Mouse (Mus musculus): ENCODE measurements at regions not wholly inside any gene's neighbourhood (a gene's known extent, or its start where the extent isn't known, plus 50 kb on each side); places are given as distances from the start of the nearest gene placed in this dataset.

- no peak for ATAC-seq (ENCODE audit: extremely low read depth, insufficient number of reproducible peaks, low FRiP score, poor library complexity, severe bottlenecking)
Measured at GRCm38 (mm10) chr11:64650571-64651282, 214.3 kb upstream of the F930015N05Rik start.

- no peak for ATAC-seq (ENCODE audit: extremely low read depth, insufficient number of reproducible peaks, low FRiP score, poor library complexity, severe bottlenecking)
Measured at GRCm38 (mm10) chr11:64652811-64653210, 216.4 kb upstream of the F930015N05Rik start.

GRCm38 (mm10) chr11:64655162-64655561 is 218.7 kb upstream of the F930015N05Rik start:
- no peak for ATAC-seq (ENCODE audit: extremely low read depth, insufficient number of reproducible peaks, low FRiP score, poor library complexity, severe bottlenecking)

GRCm38 (mm10) chr11:64663166-64663565 is 226.7 kb upstream of the F930015N05Rik start:
- no peak for ATAC-seq (ENCODE audit: extremely low read depth, insufficient number of reproducible peaks, low FRiP score, poor library complexity, severe bottlenecking)

GRCm38 (mm10) chr11:64667010-64667409 is 230.6 kb upstream of the F930015N05Rik start:
- no peak for ATAC-seq (ENCODE audit: extremely low read depth, insufficient number of reproducible peaks, low FRiP score, poor library complexity, severe bottlenecking)

DNA sequence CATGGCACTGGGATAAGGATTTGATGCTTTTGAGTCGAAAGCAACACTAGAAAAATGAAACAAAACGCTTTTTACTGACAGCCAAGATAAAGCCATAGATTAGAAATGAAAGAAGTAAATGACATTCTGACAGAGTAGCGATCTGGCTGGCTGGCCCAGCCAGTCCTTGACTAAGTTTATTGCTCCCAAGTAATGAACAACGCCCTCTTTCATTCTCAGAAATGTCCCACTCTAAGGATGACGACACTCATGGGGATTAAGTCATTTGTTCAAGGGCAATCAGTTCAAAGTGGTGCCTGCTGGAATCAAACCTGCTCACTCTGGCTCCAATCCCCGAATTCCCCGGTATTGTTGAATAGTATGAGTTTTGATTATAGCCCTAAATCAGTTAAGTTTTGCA is 231.1 kb upstream of the F930015N05Rik start:
- ATAC-seq (ENCODE audit: extremely low read depth, insufficient number of reproducible peaks, low FRiP score, poor library complexity, severe bottlenecking), result no peak

DNA sequence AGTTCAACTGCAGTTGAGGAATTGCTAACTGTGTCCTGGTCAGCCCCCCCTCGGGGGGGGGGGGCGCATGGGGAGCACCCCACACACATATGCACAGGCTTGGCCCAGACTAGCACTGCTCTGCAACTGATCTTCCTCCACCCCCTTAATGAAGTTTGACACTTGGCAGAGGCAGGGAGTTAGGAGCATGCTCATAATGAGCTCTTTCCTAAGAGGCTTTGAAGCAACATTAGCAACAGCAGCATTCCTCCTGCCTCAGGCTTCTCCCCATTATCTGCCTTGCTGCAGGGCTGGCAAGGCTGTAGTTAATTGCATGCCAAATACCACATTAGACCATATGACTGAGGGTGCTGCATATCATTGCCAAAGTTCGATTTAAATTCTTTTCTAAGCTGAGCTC is 235.4 kb upstream of the F930015N05Rik start:
- ATAC-seq (ENCODE audit: extremely low read depth, insufficient number of reproducible peaks, low FRiP score, poor library complexity, severe bottlenecking), result no peak

- no peak for ATAC-seq (ENCODE audit: extremely low read depth, insufficient number of reproducible peaks, low FRiP score, poor library complexity, severe bottlenecking)
Measured at GRCm38 (mm10) chr11:64673546-64673945, 237.1 kb upstream of the F930015N05Rik start.

DNA sequence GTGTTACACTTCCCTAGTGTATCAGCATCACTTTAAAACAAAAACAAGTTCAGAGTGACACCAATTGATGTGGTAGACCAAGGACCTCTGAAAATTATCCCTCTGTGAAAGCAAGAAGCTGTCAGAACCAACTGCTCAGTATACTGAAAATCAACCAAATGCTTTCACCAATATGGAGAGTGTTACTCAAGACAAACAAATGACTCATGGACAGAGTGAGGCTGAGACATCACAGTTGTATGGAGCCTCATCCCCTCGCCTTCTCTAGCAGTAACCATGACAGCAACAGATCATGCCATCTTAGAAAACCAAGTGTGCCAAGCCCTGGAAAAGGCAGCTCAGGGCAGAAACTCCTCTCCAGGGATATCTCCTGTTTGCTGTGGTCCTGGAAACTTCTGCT is 267.3 kb upstream of the F930015N05Rik start:
- no peak for ATAC-seq (ENCODE audit: extremely low read depth, insufficient number of reproducible peaks, low FRiP score, poor library complexity, severe bottlenecking)

DNA sequence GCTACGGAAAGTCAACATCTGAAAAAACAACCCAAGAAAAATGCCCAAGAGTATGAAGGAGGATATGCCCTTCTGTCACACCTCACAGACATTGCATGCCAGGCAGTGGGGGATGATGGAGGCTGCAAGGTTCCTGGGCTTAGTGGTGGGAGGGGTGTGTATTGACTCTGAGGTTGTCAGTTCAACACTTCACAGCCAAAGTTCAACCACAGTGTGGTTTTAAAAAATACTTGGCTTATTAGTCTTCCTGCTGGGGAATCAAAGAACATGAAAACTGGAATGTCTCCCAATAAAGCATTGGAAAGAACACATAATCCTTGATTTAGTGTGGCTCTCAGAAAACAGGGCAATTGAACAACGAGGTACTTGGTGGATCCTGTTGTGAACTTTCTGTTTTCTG is 267.0 kb upstream of the Elac2 start:
- ATAC-seq (ENCODE audit: extremely low read depth, insufficient number of reproducible peaks, low FRiP score, poor library complexity, severe bottlenecking), result no peak

DNA sequence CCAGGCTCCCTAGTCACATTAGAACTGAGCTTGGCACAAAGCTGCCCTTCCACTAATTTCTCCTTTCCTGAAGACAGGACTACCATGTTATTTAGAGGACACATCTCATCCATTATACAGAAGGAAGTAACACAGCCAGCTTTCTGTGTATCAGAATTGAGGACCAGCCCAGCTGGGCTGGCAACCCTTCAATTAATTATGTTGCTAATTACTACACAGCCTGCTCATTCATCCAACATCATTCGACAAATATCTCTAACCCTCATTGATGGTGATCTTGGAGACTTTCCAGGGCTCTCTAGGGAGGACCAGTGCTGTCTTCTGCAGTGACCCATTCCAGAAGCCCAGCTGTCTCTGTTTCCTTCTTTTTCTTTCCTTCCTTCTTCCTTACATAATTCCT is 263.7 kb upstream of the Elac2 start:
- no peak for ATAC-seq (ENCODE audit: extremely low read depth, insufficient number of reproducible peaks, low FRiP score, poor library complexity, severe bottlenecking)

GRCm38 (mm10) chr11:64718316-64719085 is 260.3 kb upstream of the Elac2 start:
- no peak for ATAC-seq (ENCODE audit: extremely low read depth, insufficient number of reproducible peaks, low FRiP score, poor library complexity, severe bottlenecking)

GRCm38 (mm10) chr11:64726249-64726648 is 252.6 kb upstream of the Elac2 start:
- no peak for ATAC-seq (ENCODE audit: extremely low read depth, insufficient number of reproducible peaks, low FRiP score, poor library complexity, severe bottlenecking)

- no peak for ATAC-seq (ENCODE audit: extremely low read depth, insufficient number of reproducible peaks, low FRiP score, poor library complexity, severe bottlenecking)
Measured at GRCm38 (mm10) chr11:64727841-64728421, 250.9 kb upstream of the Elac2 start.

DNA sequence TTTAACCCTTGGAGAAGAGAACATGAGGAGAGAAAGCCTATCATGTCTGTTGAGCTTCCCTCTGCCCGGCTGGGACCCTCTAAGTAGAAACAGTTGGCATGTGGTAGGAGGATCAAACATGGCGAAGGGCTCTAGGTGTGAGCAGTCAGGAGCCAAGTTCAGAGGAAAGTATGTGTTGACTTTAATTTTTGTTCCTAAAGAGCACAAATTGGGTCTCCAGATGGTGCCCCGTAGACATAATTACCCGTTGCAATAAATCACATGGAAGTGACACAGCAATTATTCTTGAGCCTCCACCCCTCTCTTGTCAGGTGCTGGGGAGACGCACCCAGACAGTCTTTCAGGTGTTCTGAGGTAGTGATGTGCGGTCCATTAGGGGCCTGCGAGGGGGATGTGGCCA is 239.9 kb upstream of the Elac2 start:
- ATAC-seq (ENCODE audit: extremely low read depth, insufficient number of reproducible peaks, low FRiP score, poor library complexity, severe bottlenecking), result no peak

DNA sequence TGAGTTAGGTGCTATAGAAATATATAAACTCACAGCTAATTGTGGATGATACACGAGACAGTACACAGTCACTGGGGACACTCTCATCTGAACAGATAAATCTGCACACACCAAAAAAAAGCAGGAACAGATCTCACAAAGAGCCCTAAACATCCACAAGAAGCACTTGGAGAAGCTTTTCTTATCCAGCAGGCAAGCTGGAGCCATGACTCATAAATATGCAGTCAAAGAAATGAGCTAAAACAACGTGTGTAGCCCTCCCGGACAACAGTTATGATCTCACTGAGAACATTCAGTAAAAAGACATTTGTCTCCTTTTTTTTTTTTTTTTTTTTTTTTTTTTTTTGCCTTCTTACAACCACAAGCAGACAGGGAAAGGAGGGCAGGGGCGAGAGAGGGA is 235.1 kb upstream of the Elac2 start:
- ATAC-seq (ENCODE audit: extremely low read depth, insufficient number of reproducible peaks, low FRiP score, poor library complexity, severe bottlenecking), result no peak

- ATAC-seq (ENCODE audit: extremely low read depth, insufficient number of reproducible peaks, low FRiP score, poor library complexity, severe bottlenecking), result no peak
Measured at GRCm38 (mm10) chr11:64746146-64746545, 232.7 kb upstream of the Elac2 start.

- ATAC-seq (ENCODE audit: extremely low read depth, insufficient number of reproducible peaks, low FRiP score, poor library complexity, severe bottlenecking), result no peak
Measured at GRCm38 (mm10) chr11:64749976-64750375, 228.9 kb upstream of the Elac2 start.

GRCm38 (mm10) chr11:64752299-64752698 is 226.5 kb upstream of the Elac2 start:
- ATAC-seq (ENCODE audit: extremely low read depth, insufficient number of reproducible peaks, low FRiP score, poor library complexity, severe bottlenecking), result no peak

- no peak for ATAC-seq (ENCODE audit: extremely low read depth, insufficient number of reproducible peaks, low FRiP score, poor library complexity, severe bottlenecking)
Measured at GRCm38 (mm10) chr11:64752816-64753215, 226.0 kb upstream of the Elac2 start.

Data from neutrophil, adult 5-6 weeks (primary cell).